Mouse (Mus musculus) c-Kit-positive CD71-negative TER-119-negative erythroid progenitor cells, embryonic 14.5 days (primary cell): Measurements from ENCODE around the gene Pstk.
A peak's percentile ranks its signal among the peaks of the same experiment; 100 is the strongest.
"Not testable (repeated sequence)": the region's sequence is repeated elsewhere in the genome, so short reads cannot be mapped to it uniquely, and the experiment has no call there.

ENCODE experiments used
- DNase-seq: peaks from one replicate; pipeline ENCODE4 v3.0.0-alpha.2; 2013; ENCODE audit warnings: low read depth

The Pstk gene

GRCm38 (mm10) chr7:131416742-131417141, 45.8 kb downstream of the Pstk start:
- not testable (repeated sequence) for DNase-seq

DNA sequence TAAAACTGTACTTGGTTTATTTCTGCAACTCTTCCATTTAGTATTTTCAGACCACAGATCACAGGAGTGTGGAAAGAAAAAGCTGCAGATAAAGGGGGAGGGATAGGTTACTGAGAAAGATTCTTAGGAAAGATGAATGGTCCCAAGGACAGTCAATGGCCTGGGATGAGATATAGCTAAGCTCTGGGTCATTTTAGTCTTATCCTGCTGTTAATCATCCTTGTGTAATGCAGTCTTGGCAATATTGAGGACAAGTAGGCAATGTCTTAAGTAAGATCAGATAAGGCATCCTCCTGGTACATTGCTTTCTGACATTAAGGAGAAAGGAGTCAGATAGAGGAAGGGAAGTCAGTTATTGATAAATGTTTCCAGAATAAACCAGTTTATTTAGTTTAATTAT, 46.7 kb downstream of the Pstk start:
- no peak for DNase-seq

DNA sequence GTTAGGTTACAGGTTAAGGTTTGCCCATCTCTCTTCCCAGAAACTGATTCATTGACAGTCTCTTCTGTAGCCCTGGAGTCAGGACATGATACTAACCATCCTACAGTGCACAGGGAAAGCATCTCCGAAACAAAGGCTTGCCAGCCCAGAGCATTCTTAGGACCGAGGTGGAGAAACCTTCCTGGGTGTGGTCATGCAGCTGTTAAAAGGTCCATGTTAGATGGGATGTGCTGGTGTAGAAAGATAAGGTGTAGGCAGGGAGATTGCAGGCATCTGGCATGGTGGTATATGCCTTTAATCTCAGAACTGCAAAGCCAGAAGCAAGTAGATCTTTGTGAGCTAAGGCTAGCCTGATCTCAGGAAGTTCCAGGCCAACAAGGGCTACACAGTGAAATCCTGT, 54.0 kb downstream of the Pstk start:
- DNase-seq = peak; percentile 6

GRCm38 (mm10) chr7:131427331-131427730, 56.4 kb downstream of the Pstk start:
- DNase-seq = no peak

GRCm38 (mm10) chr7:131432244-131432643, 61.3 kb downstream of the Pstk start:
- no peak for DNase-seq

GRCm38 (mm10) chr7:131434276-131434675, 63.3 kb downstream of the Pstk start:
- no peak for DNase-seq

GRCm38 (mm10) chr7:131437051-131437450, 66.1 kb downstream of the Pstk start:
- no peak for DNase-seq
